Mouse (Mus musculus): Measurements from ENCODE around the gene Tor3a. TPM values are rescaled to one million over a fixed set of nuclear protein-coding genes. Genes with fewer than 3 reads are reported as not detected.

Gene Tor3a
- polyA plus RNA-seq, 1 experiment from 2014 or later: 7.8 TPM

DNA sequence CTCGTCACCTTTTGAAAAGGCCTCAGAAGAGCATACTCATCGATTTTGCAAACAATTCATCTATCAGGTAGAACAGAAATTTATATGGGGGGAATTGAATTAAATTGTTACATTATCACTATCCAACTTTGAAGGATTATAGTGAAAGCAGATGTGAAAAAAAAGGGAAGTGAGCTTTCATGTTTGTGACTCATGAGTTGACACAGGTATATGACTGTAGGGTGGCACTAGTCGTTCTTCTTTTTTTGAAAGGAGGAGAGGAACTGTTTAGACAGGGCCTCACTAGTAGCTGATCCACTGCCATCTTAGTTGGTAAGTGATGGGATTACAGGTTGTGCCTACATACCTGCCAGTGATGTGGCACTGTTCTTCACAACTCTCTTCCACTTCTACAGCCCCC, 34.5 kb upstream of the Tor3a start:
- no peaks in the 10 kb centered on the region for H3K9me3 ChIP-seq (ENCODE audit: control insufficient read depth, low read length)
- no peak overlapping the region for H3K4me2 ChIP-seq (ENCODE audit: low read depth, low read length, severe bottlenecking)
- no peak for DNase-seq (ENCODE audit: low spot score)
- no peak overlapping the region for H3K27ac ChIP-seq (ENCODE audit: low read depth, low read length)
- no peaks in the 10 kb centered on the region for H3K27me3 ChIP-seq (ENCODE audit: control insufficient read depth, insufficient read depth, low read length)
- no peak overlapping the region for H3K4me3 ChIP-seq (ENCODE audit: low read depth, low read length)
- no peaks in the 10 kb centered on the region for H3K4me1 ChIP-seq (replicated peaks; ENCODE audit: control insufficient read depth, insufficient read depth, low read length)
- ATAC-seq (replicated peaks; ENCODE audit: low FRiP score): no peak
- no peaks in the 10 kb centered on the region for H3K36me3 ChIP-seq (ENCODE audit: control insufficient read depth, insufficient read depth, low read length)
- H3K9ac ChIP-seq (ENCODE audit: low read length): no peak overlapping the region
- WGBS: 89% methylated on average over 3 of the region's 3 CpGs

DNA sequence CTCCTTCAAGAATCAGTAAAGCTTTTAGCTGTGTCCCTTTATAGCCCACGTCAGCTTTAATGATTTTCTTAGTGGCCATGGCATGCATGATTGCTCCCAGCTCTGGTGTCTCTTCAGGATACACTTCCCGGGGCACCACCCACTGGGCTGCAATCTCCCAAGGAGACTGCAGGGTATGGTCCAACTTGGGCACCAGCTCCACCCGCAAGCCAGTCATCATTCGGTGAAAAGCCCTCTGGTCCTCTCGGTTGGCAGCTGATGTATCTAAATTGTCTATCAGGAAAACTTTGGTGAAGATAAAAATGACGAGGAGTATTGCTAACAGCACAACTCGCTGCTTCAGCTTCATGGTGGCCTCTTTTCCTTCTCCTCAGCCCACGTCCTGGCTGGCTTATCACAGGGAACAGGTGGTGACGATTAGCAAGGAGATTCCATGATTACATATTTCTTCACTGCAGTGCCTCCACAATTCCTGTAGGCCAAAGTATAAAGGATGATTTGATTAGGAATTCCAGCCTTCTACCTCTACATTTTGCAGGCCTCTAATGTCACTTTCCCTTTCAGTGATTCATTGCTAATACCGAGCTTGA, 31.6 kb upstream of the Tor3a start:
- no peak for DNase-seq (ENCODE audit: low spot score)
- Histone ChIP-seq H3K27ac (ENCODE audit: low read depth, low read length) (no peak overlapping the region), H3K4me1 (replicated peaks; ENCODE audit: control insufficient read depth, insufficient read depth, low read length) (no peaks in the 10 kb centered on the region), H3K27me3 (ENCODE audit: control insufficient read depth, insufficient read depth, low read length) (no peaks in the 10 kb centered on the region), H3K36me3 (ENCODE audit: control insufficient read depth, insufficient read depth, low read length) (no peaks in the 10 kb centered on the region), H3K9ac (ENCODE audit: low read length) (no peak overlapping the region), H3K4me2 (ENCODE audit: low read depth, low read length, severe bottlenecking) (no peak overlapping the region), H3K4me3 (ENCODE audit: low read depth, low read length) (no peak overlapping the region), H3K9me3 (ENCODE audit: control insufficient read depth, low read length) (no peaks in the 10 kb centered on the region)
- ATAC-seq (replicated peaks; ENCODE audit: low FRiP score): no peak
- WGBS: 83% methylated on average over 10 of the region's 10 CpGs

- DNase-seq (ENCODE audit: low spot score) (no peak), ATAC-seq (replicated peaks; ENCODE audit: low FRiP score) (no peak)
- no peak overlapping the region for H3K4me3 ChIP-seq (ENCODE audit: low read depth, low read length)
- no peaks in the 10 kb centered on the region for H3K27me3 ChIP-seq (ENCODE audit: control insufficient read depth, insufficient read depth, low read length)
- no peak overlapping the region for H3K27ac ChIP-seq (ENCODE audit: low read depth, low read length)
- no peak overlapping the region for H3K4me2 ChIP-seq (ENCODE audit: low read depth, low read length, severe bottlenecking)
- H3K9me3 ChIP-seq (ENCODE audit: control insufficient read depth, low read length): no peaks in the 10 kb centered on the region
- H3K9ac ChIP-seq (ENCODE audit: low read length): no peak overlapping the region
- no peaks in the 10 kb centered on the region for H3K4me1 ChIP-seq (replicated peaks; ENCODE audit: control insufficient read depth, insufficient read depth, low read length)
- H3K36me3 ChIP-seq (ENCODE audit: control insufficient read depth, insufficient read depth, low read length): no peaks in the 10 kb centered on the region; the same call in 1 of the 2 replicates
- 93% methylated on average over 4 of the region's 4 CpGs for WGBS
Observed at GRCm38 (mm10) chr1:156703444-156703843, 29.3 kb upstream of the Tor3a start.

DNA sequence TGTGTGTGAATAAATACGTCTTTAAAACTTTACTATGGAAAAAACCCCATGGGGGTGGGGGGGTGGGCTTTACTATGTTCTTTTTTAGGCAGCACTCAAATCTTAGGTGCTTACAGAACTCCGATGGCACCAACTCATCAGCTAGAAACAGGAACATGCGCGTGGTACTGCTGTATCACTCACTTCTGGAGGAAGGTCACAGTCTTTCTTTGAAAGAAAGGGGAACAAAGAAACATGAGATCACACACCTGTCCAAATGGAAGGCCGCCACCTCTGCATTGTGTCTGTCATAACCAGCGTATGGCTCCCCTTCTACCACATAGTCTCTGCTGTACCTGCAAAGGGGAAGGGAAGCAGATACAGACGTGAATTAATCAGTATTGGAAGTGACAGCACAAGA, 28.0 kb upstream of the Tor3a start:
- no peak for ATAC-seq (replicated peaks; ENCODE audit: low FRiP score)
- Histone ChIP-seq H3K27ac (ENCODE audit: low read depth, low read length) (no peak overlapping the region), H3K4me3 (ENCODE audit: low read depth, low read length) (no peak overlapping the region), H3K36me3 (ENCODE audit: control insufficient read depth, insufficient read depth, low read length) (no peaks in the 10 kb centered on the region; the same call in 1 of the 2 replicates), H3K27me3 (ENCODE audit: control insufficient read depth, insufficient read depth, low read length) (no peaks in the 10 kb centered on the region), H3K4me1 (replicated peaks; ENCODE audit: control insufficient read depth, insufficient read depth, low read length) (no peaks in the 10 kb centered on the region), H3K4me2 (ENCODE audit: low read depth, low read length, severe bottlenecking) (no peak overlapping the region), H3K9me3 (ENCODE audit: control insufficient read depth, low read length) (no peaks in the 10 kb centered on the region), H3K9ac (ENCODE audit: low read length) (no peak overlapping the region)
- DNase-seq (ENCODE audit: low spot score): no peak
- WGBS: 92% methylated on average over 7 of the region's 7 CpGs

DNA sequence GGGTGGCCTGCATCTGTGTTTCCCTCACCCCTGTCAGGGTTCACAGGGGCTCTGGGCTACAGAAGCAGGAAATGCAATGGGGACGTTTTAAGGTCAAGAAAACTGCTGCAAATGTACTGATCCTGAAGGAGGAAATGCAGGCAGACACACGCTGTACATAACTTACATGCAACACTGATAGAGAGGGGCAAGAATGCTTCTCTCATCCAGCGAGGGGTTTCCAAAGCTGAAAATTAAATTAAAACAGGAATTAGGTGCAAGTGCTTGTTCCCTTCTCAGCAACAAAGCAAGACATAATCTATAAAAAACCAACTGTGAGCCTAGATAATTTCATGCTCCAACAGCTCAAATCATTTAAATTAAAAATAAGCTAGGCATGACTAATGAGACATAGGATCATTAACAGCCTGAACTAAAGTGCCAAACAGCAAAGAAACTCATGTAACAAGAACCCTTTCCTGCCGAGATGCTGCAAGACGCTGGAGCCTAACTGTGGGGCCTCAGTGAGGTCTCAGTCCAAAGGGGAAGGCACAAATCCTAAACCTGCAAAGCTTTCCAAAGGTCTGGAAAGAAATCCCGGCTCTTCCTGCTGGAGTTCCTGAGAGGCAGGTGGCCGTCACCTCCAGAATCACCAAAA, 12.0 kb upstream of the Tor3a start:
- Histone ChIP-seq H3K9me3 (ENCODE audit: control insufficient read depth, low read length) (no peaks in the 10 kb centered on the region), H3K27ac (ENCODE audit: low read depth, low read length) (no peak overlapping the region), H3K4me1 (replicated peaks; ENCODE audit: control insufficient read depth, insufficient read depth, low read length) (no peaks in the 10 kb centered on the region), H3K36me3 (ENCODE audit: control insufficient read depth, insufficient read depth, low read length) (no peaks in the 10 kb centered on the region), H3K4me3 (ENCODE audit: low read depth, low read length) (no peak overlapping the region), H3K9ac (ENCODE audit: low read length) (no peak overlapping the region), H3K4me2 (ENCODE audit: low read depth, low read length, severe bottlenecking) (no peak overlapping the region), H3K27me3 (ENCODE audit: control insufficient read depth, insufficient read depth, low read length) (no peaks in the 10 kb centered on the region)
- ATAC-seq (replicated peaks; ENCODE audit: low FRiP score): no peak
- no peak for DNase-seq (ENCODE audit: low spot score)
- WGBS: 63% methylated on average over 7 of the region's 7 CpGs

DNA sequence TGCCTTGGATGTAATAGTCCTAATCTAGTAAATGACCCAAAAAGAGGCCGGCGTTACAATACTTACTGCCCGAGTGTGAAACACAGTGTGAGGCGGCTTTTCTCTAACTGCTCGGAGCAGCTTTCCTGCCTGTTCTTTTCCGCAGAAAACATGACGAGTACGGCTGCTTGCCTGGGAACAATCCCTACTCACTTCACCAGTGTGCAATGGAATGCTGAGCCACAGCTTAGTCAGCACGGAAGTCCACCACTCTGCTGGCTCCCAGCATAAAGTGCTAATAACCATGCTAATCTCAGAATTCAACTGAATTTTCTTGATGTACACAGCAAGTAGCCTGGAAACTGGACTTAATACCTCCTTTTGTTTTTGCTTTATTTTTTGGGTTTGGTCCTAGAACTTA, 5.4 kb upstream of the Tor3a start:
- WGBS: 72% methylated on average over 9 of the region's 9 CpGs
- ATAC-seq (replicated peaks; ENCODE audit: low FRiP score): no peak
- H3K9me3 ChIP-seq (ENCODE audit: control insufficient read depth, low read length): no peaks in the 10 kb centered on the region

DNA sequence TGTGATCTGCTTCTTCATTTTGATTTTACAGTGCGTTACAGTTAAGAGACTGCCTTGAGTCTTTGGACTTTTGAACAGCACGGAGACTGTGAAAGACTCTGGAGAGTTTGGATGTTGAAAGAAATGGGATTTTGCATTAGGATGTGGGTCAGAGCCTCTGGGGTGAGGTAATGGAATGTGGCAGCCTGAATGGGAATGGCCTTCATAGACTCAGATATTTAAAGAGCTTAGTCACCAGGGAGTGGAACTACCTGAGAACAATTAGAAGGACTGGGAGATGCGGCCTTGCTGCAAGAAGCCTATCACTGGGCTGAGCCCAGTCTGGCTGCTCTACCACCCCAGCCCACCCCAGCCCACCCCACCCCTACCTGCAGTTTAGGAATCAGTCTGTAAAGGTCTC, 3.1 kb upstream of the Tor3a start:
- Histone ChIP-seq H3K27me3 (ENCODE audit: control insufficient read depth, insufficient read depth, low read length) (0 out of 2 replicates have a peak, but pooled peaks cover 5% of the 10 kb centered on the region), H3K4me3 (ENCODE audit: low read depth, low read length) (no peak overlapping the region), H3K36me3 (ENCODE audit: control insufficient read depth, insufficient read depth, low read length) (no peaks in the 10 kb centered on the region), H3K4me2 (ENCODE audit: low read depth, low read length, severe bottlenecking) (no peak overlapping the region), H3K9ac (ENCODE audit: low read length) (no peak overlapping the region), H3K27ac (ENCODE audit: low read depth, low read length) (no peak overlapping the region), H3K4me1 (replicated peaks; ENCODE audit: control insufficient read depth, insufficient read depth, low read length) (peaks cover 6% of the 10 kb centered on the region), H3K9me3 (ENCODE audit: control insufficient read depth, low read length) (no peaks in the 10 kb centered on the region)
- ATAC-seq (replicated peaks; ENCODE audit: low FRiP score) (no peak), DNase-seq (ENCODE audit: low spot score) (no peak)
- WGBS: 76% methylated on average over 3 of the region's 3 CpGs

More for the DNA sequence above, 5.4 kb upstream of the Tor3a start:
- 0 out of 2 replicates have a peak, but pooled peaks cover 3% of the 10 kb centered on the region for H3K27me3 ChIP-seq (ENCODE audit: control insufficient read depth, insufficient read depth, low read length)
- no peak overlapping the region for H3K27ac ChIP-seq (ENCODE audit: low read depth, low read length)
- H3K4me1 ChIP-seq (replicated peaks; ENCODE audit: control insufficient read depth, insufficient read depth, low read length): no peaks in the 10 kb centered on the region; the same call in 1 of the 2 replicates
- no peak for DNase-seq (ENCODE audit: low spot score)
- H3K4me3 ChIP-seq (ENCODE audit: low read depth, low read length): no peak overlapping the region
- H3K4me2 ChIP-seq (ENCODE audit: low read depth, low read length, severe bottlenecking): no peak overlapping the region
- no peaks in the 10 kb centered on the region for H3K36me3 ChIP-seq (ENCODE audit: control insufficient read depth, insufficient read depth, low read length)
- no peak overlapping the region for H3K9ac ChIP-seq (ENCODE audit: low read length)

- Histone ChIP-seq H3K9ac (ENCODE audit: low read length) (no peak overlapping the region), H3K27ac (ENCODE audit: low read depth, low read length) (no peak overlapping the region), H3K9me3 (ENCODE audit: control insufficient read depth, low read length) (no peaks in the 10 kb centered on the region), H3K4me2 (ENCODE audit: low read depth, low read length, severe bottlenecking) (no peak overlapping the region), H3K4me3 (ENCODE audit: low read depth, low read length) (no peak overlapping the region), H3K36me3 (ENCODE audit: control insufficient read depth, insufficient read depth, low read length) (no peaks in the 10 kb centered on the region), H3K27me3 (ENCODE audit: control insufficient read depth, insufficient read depth, low read length) (0 out of 2 replicates have a peak, but pooled peaks cover 5% of the 10 kb centered on the region), H3K4me1 (replicated peaks; ENCODE audit: control insufficient read depth, insufficient read depth, low read length) (peaks cover 6% of the 10 kb centered on the region)
- ATAC-seq (replicated peaks; ENCODE audit: low FRiP score) (no peak), DNase-seq (ENCODE audit: low spot score) (no peak)
- WGBS: 89% methylated on average over 5 of the region's 5 CpGs
Observed at GRCm38 (mm10) chr1:156676596-156676995, 2.4 kb upstream of the Tor3a start.

GRCm38 (mm10) chr1:156676171-156676570, 2.0 kb upstream of the Tor3a start:
- no peak overlapping the region for H3K9ac ChIP-seq (ENCODE audit: low read length)
- peak; percentile 82 for DNase-seq (ENCODE audit: low spot score)
- H3K9me3 ChIP-seq (ENCODE audit: control insufficient read depth, low read length): no peaks in the 10 kb centered on the region
- WGBS: 40% methylated on average over 12 of the region's 12 CpGs
- no peaks in the 10 kb centered on the region for H3K36me3 ChIP-seq (ENCODE audit: control insufficient read depth, insufficient read depth, low read length)
- no peak overlapping the region for H3K4me2 ChIP-seq (ENCODE audit: low read depth, low read length, severe bottlenecking)
- H3K27me3 ChIP-seq (ENCODE audit: control insufficient read depth, insufficient read depth, low read length): 0 out of 2 replicates have a peak, but pooled peaks cover 5% of the 10 kb centered on the region
- no peak for ATAC-seq (replicated peaks; ENCODE audit: low FRiP score)
- peaks cover 6% of the 10 kb centered on the region for H3K4me1 ChIP-seq (replicated peaks; ENCODE audit: control insufficient read depth, insufficient read depth, low read length)
- H3K27ac ChIP-seq (ENCODE audit: low read depth, low read length): no peak overlapping the region
- no peak overlapping the region for H3K4me3 ChIP-seq (ENCODE audit: low read depth, low read length)

All from forebrain, embryonic 11.5 days (tissue).